8 mouse cellular contexts compared by ENCODE assay signal in genomic region chr11:102753591-102754324, GRCm38 (mm10). TPM values are rescaled to one million over a fixed set of nuclear protein-coding genes. Genes with fewer than 3 reads are reported as not detected.
DNase-seq lines count a peak whose midpoint lies in the region; ATAC-seq lines count a peak whose summit lies in the region.

No protein-coding gene starts in this region.

- H3K36me3 ChIP-seq in heart, embryonic 11.5 days (ENCODE audit: control insufficient read depth, insufficient read depth, low read length), result no peaks in the 10 kb centered on the region
- no peaks in the 10 kb centered on the region for H3K36me3 ChIP-seq in hindbrain, embryonic 16.5 days (ENCODE audit: control insufficient read depth, insufficient read depth, low read length)
- H3K36me3 ChIP-seq in midbrain, embryonic 14.5 days (ENCODE audit: control insufficient read depth, insufficient read depth, low read length), result no peaks in the 10 kb centered on the region

- intact Hi-C loops in heart, postnatal 14 days (cut with DNase I), result no loop called here

- peaks cover 13% of the 10 kb centered on the region for H3K4me1 ChIP-seq in heart, embryonic 11.5 days (ENCODE audit: control insufficient read depth, insufficient read depth, low read length)
- H3K4me1 ChIP-seq in hindbrain, embryonic 16.5 days (ENCODE audit: control insufficient read depth, insufficient read depth, low read depth, low read length), result peaks cover 14% of the 10 kb centered on the region
- peaks cover 20% of the 10 kb centered on the region for H3K4me1 ChIP-seq in midbrain, embryonic 14.5 days (ENCODE audit: control insufficient read depth, insufficient read depth, low read length)

- peak overlapping the region; percentile 31 for H3K4me2 ChIP-seq in heart, embryonic 11.5 days
- H3K4me2 ChIP-seq in hindbrain, embryonic 16.5 days (ENCODE audit: low read length), result peak overlapping the region; percentile 53
- H3K4me2 ChIP-seq in midbrain, embryonic 14.5 days (ENCODE audit: low read length), result peak overlapping the region; percentile 34

- 45% methylated on average over 18 of the region's 18 CpGs for WGBS in heart, embryonic 11.5 days (ENCODE audit: insufficient replicate concordance)
- WGBS in hindbrain, embryonic 16.5 days, result 36% methylated on average over 18 of the region's 18 CpGs
- WGBS in midbrain, embryonic 14.5 days, result 45% methylated on average over 18 of the region's 18 CpGs

- H3K9ac ChIP-seq in heart, embryonic 11.5 days (ENCODE audit: low read depth, low read length), result peak overlapping the region; percentile 35; the same call in 1 of the 2 replicates
- no peak overlapping the region for H3K9ac ChIP-seq in hindbrain, embryonic 16.5 days (ENCODE audit: low read depth, low read length)
- no peak overlapping the region for H3K9ac ChIP-seq in midbrain, embryonic 14.5 days (replicated peaks; ENCODE audit: low read length)

- ATAC-seq in heart, embryonic 11.5 days (replicated peaks; ENCODE audit: insufficient number of reproducible peaks, low FRiP score, low TSS enrichment), result no peak
- peak; percentile 36 for ATAC-seq in common myeloid progenitor, adult 5-6 weeks (replicated peaks; ENCODE audit: low read depth, poor library complexity, severe bottlenecking)
- ATAC-seq in hindbrain, embryonic 16.5 days, result peak; percentile 64; the same call in 1 of the 2 replicates
- 0 out of 2 replicates have a peak, but pooled peaks have one; percentile 11 for ATAC-seq in midbrain, embryonic 14.5 days (ENCODE audit: low FRiP score, low TSS enrichment)
- no peak for ATAC-seq in erythroblast, adult 5-6 weeks (replicated peaks; ENCODE audit: low FRiP score, poor library complexity, severe bottlenecking)

- H3K9me3 ChIP-seq in heart, embryonic 11.5 days (replicated peaks; ENCODE audit: control insufficient read depth, low read length), result no peaks in the 10 kb centered on the region
- no peaks in the 10 kb centered on the region for H3K9me3 ChIP-seq in hindbrain, embryonic 16.5 days (ENCODE audit: control insufficient read depth, low read length)
- no peaks in the 10 kb centered on the region for H3K9me3 ChIP-seq in midbrain, embryonic 14.5 days (ENCODE audit: control insufficient read depth, low read length)

- H3K4me3 ChIP-seq in heart, embryonic 11.5 days (ENCODE audit: low read depth, low read length), result no peak overlapping the region
- no peak overlapping the region for H3K4me3 ChIP-seq in hindbrain, embryonic 16.5 days (ENCODE audit: low read length)
- H3K4me3 ChIP-seq in midbrain, embryonic 14.5 days (replicated peaks; ENCODE audit: low read depth, low read length), result no peak overlapping the region

- no peak overlapping the region for H3K27ac ChIP-seq in heart, embryonic 11.5 days (ENCODE audit: low read depth, low read length)
- no peak overlapping the region for H3K27ac ChIP-seq in hindbrain, embryonic 16.5 days (ENCODE audit: low read depth, low read length)
- H3K27ac ChIP-seq in midbrain, embryonic 14.5 days (replicated peaks; ENCODE audit: low read depth, low read length), result no peak overlapping the region

- peaks cover 14% of the 10 kb centered on the region for H3K27me3 ChIP-seq in heart, embryonic 11.5 days (ENCODE audit: control insufficient read depth, insufficient read depth, low read length)
- H3K27me3 ChIP-seq in hindbrain, embryonic 16.5 days (replicated peaks; ENCODE audit: control insufficient read depth, insufficient read depth, low read length), result no peaks in the 10 kb centered on the region; the same call in 1 of the 2 replicates
- H3K27me3 ChIP-seq in midbrain, embryonic 14.5 days (ENCODE audit: control insufficient read depth, insufficient read depth, low read length), result no peaks in the 10 kb centered on the region

- DNase-seq in heart, postnatal 14 days, result no peak
- DNase-seq in midbrain, embryonic 14.5 days, result no peak
- DNase-seq in layer of hippocampus, adult 8-10 months (ENCODE audit: low spot score in 2 of 2), result no peak
- DNase-seq in layer of hippocampus, adult 9-11 months, result no peak

RNA-seq across cellular contexts. Expression of gene Adam11, which starts 7.5 kb away (rescaled TPM):
- 5.4 and 6.7 TPM in 2 replicates for polyA plus RNA-seq in heart, embryonic 11.5 days (2014; fragmentation: Nextera tagmentation; extraction: Ambion mirVana)
- total RNA-seq in heart, postnatal 14 days (2021), result 1 to 10 TPM; 4.0 to 4.4 TPM
- total RNA-seq in common myeloid progenitor, adult 5-6 weeks (2017), result 0.46 and 1.1 TPM in 2 replicates
- 23.6 and 27.7 TPM in 2 replicates for polyA plus RNA-seq in hindbrain, embryonic 16.5 days (2015; fragmentation: Nextera tagmentation; extraction: Ambion mirVana)
- 18.2 and 24.1 TPM in 2 replicates for polyA plus RNA-seq in midbrain, embryonic 14.5 days (2014; fragmentation: Nextera tagmentation; extraction: Ambion mirVana)
- total RNA-seq in erythroblast, adult 5-6 weeks (2015; ENCODE audit: low replicate concordance), result not detected in 2 replicates
- total RNA-seq in erythroblast, adult 5-6 weeks (2017; ENCODE audit: low replicate concordance), result not detected in 2 replicates
- 100 to 1,000 TPM; 168 to 220 (median 192) TPM for total RNA-seq in layer of hippocampus, adult 8-10 months (2022)

RNA-seq across cellular contexts. Expression of gene Ccdc43, which starts 56.2 kb away (rescaled TPM):
- polyA plus RNA-seq in heart, embryonic 11.5 days (2014; fragmentation: Nextera tagmentation; extraction: Ambion mirVana), result 39.5 and 41.8 TPM in 2 replicates
- 10 to 100 TPM; 16.0 to 18.5 TPM for total RNA-seq in heart, postnatal 14 days (2021)
- 41.4 and 43.8 TPM in 2 replicates for total RNA-seq in common myeloid progenitor, adult 5-6 weeks (2017)
- 33.3 and 34.8 TPM in 2 replicates for polyA plus RNA-seq in hindbrain, embryonic 16.5 days (2015; fragmentation: Nextera tagmentation; extraction: Ambion mirVana)
- polyA plus RNA-seq in midbrain, embryonic 14.5 days (2014; fragmentation: Nextera tagmentation; extraction: Ambion mirVana), result 38.8 and 42.4 TPM in 2 replicates
- total RNA-seq in erythroblast, adult 5-6 weeks (2015; ENCODE audit: low replicate concordance), result 4.4 and 8.1 TPM in 2 replicates
- 2.9 and 12.0 TPM in 2 replicates for total RNA-seq in erythroblast, adult 5-6 weeks (2017; ENCODE audit: low replicate concordance)
- 10 to 100 TPM; 29.3 to 32.2 (median 30.1) TPM for total RNA-seq in layer of hippocampus, adult 8-10 months (2022)

Comparison
In these comparisons a context has a peak if more than half of its experiments do, and no peak if none do; other contexts are left out.
1. ATAC-seq: peak in common myeloid progenitor, adult 5-6 weeks (single experiment), hindbrain, embryonic 16.5 days (single experiment) and midbrain, embryonic 14.5 days (single experiment); none in heart, embryonic 11.5 days (single experiment) and erythroblast, adult 5-6 weeks (single experiment).
2. RNA of gene Adam11, which starts 7.5 kb away (total RNA-seq): 168 to 220 TPM in layer of hippocampus, adult 8-10 months; 4.0 to 4.4 TPM in heart, postnatal 14 days, 0.46 to 1.1 TPM in common myeloid progenitor, adult 5-6 weeks and not detected in erythroblast, adult 5-6 weeks; every median in the first group is over 10 times any median in the second.
3. Peak in every context shown above with its lines, with median percentiles within 50 percentile points of each other: H3K4me2 ChIP-seq.